Mouse (Mus musculus): Measurements from ENCODE around the gene Coro2a.

GRCm38 (mm10) chr4:46569671-46570070 lies 32.3 kb downstream of the Coro2a start:
- TF ChIP-seq POLR2A (IDR thresholded peaks at IDR 0.05; ENCODE audit: control insufficient read depth, extremely low read depth, insufficient read depth, low read length, poor library complexity) (no peak), CTCF (IDR thresholded peaks at IDR 0.05; ENCODE audit: borderline replicate concordance, control insufficient read depth, extremely low read depth, insufficient read depth, low read length, poor library complexity) (no peak)
